Mouse (Mus musculus) forebrain, postnatal 0 days (tissue): Measurements from ENCODE around the gene Gm44790. TPM values are rescaled to one million over a fixed set of nuclear protein-coding genes. Genes with fewer than 3 reads are reported as not detected.
"Not testable (repeated sequence)": the region's sequence is repeated elsewhere in the genome, so short reads cannot be mapped to it uniquely, and the experiment has no call there.

Experiments used
- ATAC-seq: fragments of 200-750 bp; cut with Nextera tagmentation; 2 replicates; pipeline ENCODE4 v1.8.0; 2017; ENCODE audit warnings: mild to moderate bottlenecking, moderate library complexity
- DNase-seq: peaks from one replicate; pipeline ENCODE4 v3.0.0-alpha.2; 2015
- H3K27ac ChIP-seq: fragments of 300-500 bp; sonication (generic); 2 replicates; pipeline ENCODE4 v1.5.1; 2014; ENCODE audit warnings: low read depth, mild to moderate bottlenecking, antibody characterized with exemption, low read length, moderate library complexity, mixed read lengths
- H3K27me3 ChIP-seq: fragments of 300-500 bp; sonication (generic); 2 replicates; pipeline ENCODE4 v1.6.1; 2014; ENCODE audit warnings: mild to moderate bottlenecking, low read length, mixed read lengths; ENCODE audit not compliant: insufficient read depth
- H3K36me3 ChIP-seq: fragments of 300-500 bp; sonication (generic); 2 replicates; pipeline ENCODE4 v1.6.1; 2014; ENCODE audit warnings: mild to moderate bottlenecking, moderate library complexity; ENCODE audit not compliant: insufficient read depth
- H3K4me1 ChIP-seq: fragments of 300-500 bp; sonication (generic); 2 replicates; pipeline ENCODE4 v1.6.1; 2014; ENCODE audit warnings: antibody characterized with exemption; ENCODE audit not compliant: insufficient read depth
- H3K4me2 ChIP-seq: fragments of 300-500 bp; sonication (generic); 2 replicates; pipeline ENCODE4 v1.6.1; 2014; ENCODE audit warnings: low read depth, mild to moderate bottlenecking, moderate library complexity
- H3K4me3 ChIP-seq: fragments of 300-500 bp; sonication (generic); 2 replicates; pipeline ENCODE4 v1.5.1; 2014; ENCODE audit warnings: low read depth, low read length, mixed read lengths
- H3K9ac ChIP-seq: fragments of 300-500 bp; sonication (generic); 2 replicates; pipeline ENCODE4 v1.6.1; 2014; ENCODE audit warnings: mild to moderate bottlenecking
- H3K9me3 ChIP-seq: fragments of 300-500 bp; sonication (generic); 2 replicates; pipeline ENCODE4 v1.6.1; 2016; ENCODE audit warnings: low read length
- CTCF ChIP-seq: sonication (generic); IDR thresholded peaks from 2 replicates; pipeline ENCODE4 v1.5.1; 2016; ENCODE audit warnings: antibody characterized with exemption, control low read depth, low read depth
- WGBS: fragments of 180-500 bp; shearing (Covaris S2); extraction: QIAGEN DNeasy Blood & Tissue Kit; methylation state at CpG from one replicate; pipeline ENCODE4 v1.1.7; 2014; 5-methylcytosine and 5-hydroxymethylcytosine counted together
- polyA plus RNA-seq: library from polyadenylated mRNA; unstranded; fragments of >200 nt; fragmentation: Nextera tagmentation; extraction: Ambion mirVana; gene quantifications from 2 replicates; pipeline ENCODE4 v1.2.1, GENCODE M21; 2015
- total RNA-seq: library from RNA; depleted of rRNA; stranded (reverse); fragments of >200 nt; gene quantifications from 2 replicates; pipeline ENCODE4 v1.2.3, GENCODE M21; 2014

Gm44790 gene
- total and polyA plus RNA-seq, 2 experiments from 2014 or later, result 0.67 TPM; not detected in 1

GRCm38 (mm10) chr6:86480189-86480831 lies 53.9 kb downstream of the Gm44790 start:
- TF ChIP-seq CTCF, result no peak
- H3K4me1 ChIP-seq, result no peaks in the 10 kb centered on the region
- WGBS, result 43% methylated on average over 9 of the region's 9 CpGs
- H3K9ac ChIP-seq, result 0 out of 2 replicates have a peak overlapping the region, but pooled peaks have one; percentile 18
- ATAC-seq (no peak), DNase-seq (no peak)
- no peak overlapping the region for H3K4me3 ChIP-seq
- peak overlapping the region; percentile 3; the same call in 1 of the 2 replicates for H3K4me2 ChIP-seq
- no peak overlapping the region for H3K27ac ChIP-seq
- no peaks in the 10 kb centered on the region for H3K27me3 ChIP-seq
- H3K36me3 ChIP-seq, result no peaks in the 10 kb centered on the region
- no peaks in the 10 kb centered on the region for H3K9me3 ChIP-seq

- no peak overlapping the region for H3K4me2 ChIP-seq
- no peak overlapping the region for H3K27ac ChIP-seq
- H3K36me3 ChIP-seq, result no peaks in the 10 kb centered on the region
- TF ChIP-seq CTCF, result no peak
- H3K4me1 ChIP-seq, result no peaks in the 10 kb centered on the region
- ATAC-seq (no peak), DNase-seq (no peak)
- 92% methylated on average over 5 of the region's 5 CpGs for WGBS
- no peak overlapping the region for H3K9ac ChIP-seq
- H3K9me3 ChIP-seq, result no peaks in the 10 kb centered on the region
- no peak overlapping the region for H3K4me3 ChIP-seq
- no peaks in the 10 kb centered on the region for H3K27me3 ChIP-seq
Observed at GRCm38 (mm10) chr6:86481871-86482270, 55.4 kb downstream of the Gm44790 start.

GRCm38 (mm10) chr6:86485943-86486640 lies 59.6 kb downstream of the Gm44790 start:
- 48% methylated on average over 7 of the region's 7 CpGs for WGBS
- Histone ChIP-seq H3K27me3 (no peaks in the 10 kb centered on the region), H3K4me2 (no peak overlapping the region), H3K9ac (no peak overlapping the region), H3K27ac (no peak overlapping the region), H3K4me3 (no peak overlapping the region), H3K9me3 (no peaks in the 10 kb centered on the region), H3K36me3 (no peaks in the 10 kb centered on the region), H3K4me1 (no peaks in the 10 kb centered on the region; the same call in 1 of the 2 replicates)
- no peak for TF ChIP-seq CTCF
- DNase-seq, result peak; percentile 3
- ATAC-seq, result no peak

- Histone ChIP-seq H3K9me3 (no peaks in the 10 kb centered on the region), H3K9ac (peak overlapping the region; percentile 50), H3K4me1 (no peaks in the 10 kb centered on the region; the same call in 1 of the 2 replicates), H3K27me3 (no peaks in the 10 kb centered on the region), H3K27ac (peak overlapping the region; percentile 94), H3K4me2 (peak overlapping the region; percentile 33), H3K36me3 (no peaks in the 10 kb centered on the region), H3K4me3 (no peak overlapping the region)
- TF ChIP-seq CTCF, result peak; percentile 38; the same call in 1 of the 2 replicates
- ATAC-seq, result peak; percentile 98
- peak; percentile 92 for DNase-seq
- WGBS, result 3% methylated on average over 24 of the region's 24 CpGs
Observed at GRCm38 (mm10) chr6:86487358-86488148, 61.1 kb downstream of the Gm44790 start.

GRCm38 (mm10) chr6:86488149-86488485 lies 61.7 kb downstream of the Gm44790 start:
- H3K27ac ChIP-seq, result peak overlapping the region; percentile 94
- H3K4me3 ChIP-seq, result no peak overlapping the region
- DNase-seq (no peak), ATAC-seq (no peak)
- no peaks in the 10 kb centered on the region for H3K9me3 ChIP-seq
- no peak overlapping the region; the same call in 1 of the 2 replicates for H3K4me2 ChIP-seq
- 19% methylated on average over 3 of the region's 3 CpGs for WGBS
- no peaks in the 10 kb centered on the region; the same call in 1 of the 2 replicates for H3K4me1 ChIP-seq
- H3K36me3 ChIP-seq, result no peaks in the 10 kb centered on the region
- H3K9ac ChIP-seq, result peak overlapping the region; percentile 50
- no peaks in the 10 kb centered on the region for H3K27me3 ChIP-seq
- no peak for TF ChIP-seq CTCF

- Histone ChIP-seq H3K4me3 (no peak overlapping the region), H3K4me2 (no peak overlapping the region), H3K27me3 (no peaks in the 10 kb centered on the region), H3K36me3 (no peaks in the 10 kb centered on the region), H3K9me3 (no peaks in the 10 kb centered on the region), H3K27ac (no peak overlapping the region), H3K9ac (no peak overlapping the region), H3K4me1 (no peaks in the 10 kb centered on the region; the same call in 1 of the 2 replicates)
- WGBS, result 93% methylated on average over 2 of the region's 2 CpGs
- ATAC-seq (no peak), DNase-seq (no peak)
- TF ChIP-seq CTCF, result no peak
Observed at GRCm38 (mm10) chr6:86489945-86490344, 63.5 kb downstream of the Gm44790 start.

- DNase-seq, H3K27me3 ChIP-seq, ATAC-seq, H3K4me1 ChIP-seq, H3K27ac ChIP-seq, H3K9me3 ChIP-seq, H3K36me3 ChIP-seq, H3K9ac ChIP-seq, H3K4me3 ChIP-seq, H3K4me2 ChIP-seq: not testable (repeated sequence)
- 87% methylated on average over 8 of the region's 8 CpGs for whole genome bisulfite sequencing
Observed at GRCm38 (mm10) chr6:86490413-86490812, 64.0 kb downstream of the Gm44790 start.
